Mouse (Mus musculus): ENCODE results near the gene Cfap300. TPM values are rescaled to one million over a fixed set of nuclear protein-coding genes. Genes with fewer than 3 reads are reported as not detected.

Gene Cfap300
- 16.0 and 16.7 TPM in 2 replicates for polyA plus RNA-seq (2015; fragmentation: Nextera tagmentation; extraction: Ambion mirVana)

DNA sequence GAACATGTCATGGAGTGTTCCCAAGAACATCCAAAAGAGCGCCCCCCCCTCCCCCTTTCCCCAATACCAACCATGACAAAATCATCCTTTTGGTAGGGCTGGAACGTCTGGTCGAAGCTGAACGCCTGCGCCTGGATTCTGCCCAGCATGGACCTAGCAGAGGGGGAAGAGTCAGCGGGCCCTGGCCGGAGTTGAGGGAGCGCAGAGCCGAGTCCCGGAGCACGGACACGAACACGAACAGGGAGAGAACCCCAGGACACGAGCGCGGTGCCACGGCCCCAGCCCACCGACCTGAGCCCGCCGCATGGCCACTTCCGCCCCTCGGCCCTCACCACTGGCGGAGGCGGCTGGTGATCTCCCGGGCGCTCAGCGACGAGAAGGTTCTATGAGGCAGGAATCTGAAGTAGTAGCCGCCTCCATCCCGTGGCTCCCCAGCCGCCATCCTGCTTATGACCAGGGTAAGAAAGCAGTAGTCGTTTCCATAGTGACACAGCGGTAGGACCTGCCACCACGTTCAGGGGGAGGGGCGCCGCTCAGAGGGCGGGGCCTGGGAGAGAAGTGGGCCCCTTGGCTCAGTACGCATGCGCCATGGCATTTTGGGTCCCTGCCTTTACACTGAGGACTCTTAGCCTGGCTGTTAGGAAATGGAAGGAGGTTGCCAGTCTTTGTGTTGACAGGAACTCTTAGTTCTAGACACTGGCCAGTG lies at the start of gene Cfap300:
Gene Cfap300, minus strand, starts transcription at position 486 of the 706 bp plus-strand sequence.
- Histone ChIP-seq H3K4me2 (peak within 1 kb of the TSS; percentile 68), H3K4me3 (peak within 1 kb of the TSS; percentile 91), H3K9ac (peak within 1 kb of the TSS; percentile 91), H3K27me3 (no peaks in the 10 kb centered on the region), H3K36me3 (peaks cover 6% of the 10 kb centered on the region; the same call in 1 of the 2 replicates), H3K4me1 (replicated peaks) (peaks cover 16% of the 10 kb centered on the region), H3K9me3 (no peaks in the 10 kb centered on the region), H3K27ac (replicated peaks) (peak within 1 kb of the TSS; percentile 95)
- under 1% methylated on average over 39 of the region's 39 CpGs for WGBS
- ATAC-seq (ENCODE audit: low FRiP score, low read depth) = peak; percentile 99

DNA sequence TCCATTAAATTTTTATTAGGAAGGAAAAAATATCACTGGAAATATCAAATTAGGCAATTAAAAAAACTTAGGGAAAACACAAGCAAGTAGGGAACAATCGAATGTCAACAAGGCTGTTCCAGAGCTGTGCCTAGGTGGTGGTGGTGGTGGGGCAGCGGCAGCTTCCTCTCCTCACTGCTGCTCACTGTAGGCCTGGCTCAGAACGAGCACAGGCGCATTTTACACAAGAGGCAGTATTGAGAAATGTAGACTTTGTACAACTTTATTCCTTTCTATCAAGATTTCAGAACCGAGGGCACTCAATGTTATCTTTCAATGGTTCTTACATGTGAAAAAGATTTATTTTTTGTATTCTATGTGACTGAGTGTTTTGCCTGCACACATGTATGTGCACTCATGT lies 36.3 kb upstream of the Cfap300 start:
- Histone ChIP-seq H3K9ac (no peak overlapping the region), H3K9me3 (no peaks in the 10 kb centered on the region), H3K27me3 (no peaks in the 10 kb centered on the region), H3K4me1 (replicated peaks) (no peaks in the 10 kb centered on the region), H3K4me3 (no peak overlapping the region), H3K36me3 (no peaks in the 10 kb centered on the region; the same call in 1 of the 2 replicates), H3K4me2 (no peak overlapping the region), H3K27ac (replicated peaks) (no peak overlapping the region)
- no peak for ATAC-seq (ENCODE audit: low FRiP score, low read depth)
- 92% methylated on average over 5 of the region's 5 CpGs for WGBS

GRCm38 (mm10) chr9:8074345-8074744 lies 31.7 kb upstream of the Cfap300 start:
- no peak overlapping the region for H3K4me2 ChIP-seq
- no peak overlapping the region for H3K4me3 ChIP-seq
- no peak overlapping the region for H3K27ac ChIP-seq (replicated peaks)
- no peak overlapping the region for H3K9ac ChIP-seq
- H3K36me3 ChIP-seq = no peaks in the 10 kb centered on the region; the same call in 1 of the 2 replicates
- H3K9me3 ChIP-seq = no peaks in the 10 kb centered on the region
- 0 out of 2 replicates have a peak, but pooled peaks have one; percentile 48 for ATAC-seq (ENCODE audit: low FRiP score, low read depth)
- no peaks in the 10 kb centered on the region for H3K27me3 ChIP-seq
- H3K4me1 ChIP-seq (replicated peaks) = no peaks in the 10 kb centered on the region

DNA sequence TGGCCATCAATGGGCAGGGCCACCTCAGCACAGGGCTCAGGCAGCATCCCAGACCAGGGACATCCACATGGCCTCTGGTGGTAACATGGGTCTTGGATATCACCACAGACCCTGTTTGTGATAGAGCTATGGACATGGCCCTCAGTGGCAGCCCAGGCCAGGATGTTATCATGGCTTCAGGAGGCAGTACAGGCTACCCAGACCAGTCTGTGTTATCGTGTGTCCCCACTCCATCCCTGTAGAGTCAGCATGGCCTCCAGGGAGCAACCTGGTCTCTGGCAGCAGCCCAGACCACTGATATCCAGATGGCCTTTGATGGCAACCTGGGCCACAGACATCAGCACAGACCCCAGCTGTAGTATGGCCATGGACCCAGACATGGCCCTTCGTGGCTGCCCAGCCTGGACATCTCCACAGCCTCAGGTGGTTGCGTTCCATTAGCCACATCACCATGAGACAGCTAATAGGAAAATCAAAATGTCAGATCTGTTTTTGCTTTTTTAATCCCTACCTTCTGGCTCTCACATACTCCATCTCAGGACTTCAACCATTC lies 30.7 kb upstream of the Cfap300 start:
- Histone ChIP-seq H3K4me3 (no peak overlapping the region), H3K4me1 (replicated peaks) (no peaks in the 10 kb centered on the region), H3K4me2 (no peak overlapping the region), H3K9ac (no peak overlapping the region), H3K9me3 (no peaks in the 10 kb centered on the region), H3K27me3 (no peaks in the 10 kb centered on the region), H3K36me3 (no peaks in the 10 kb centered on the region), H3K27ac (replicated peaks) (no peak overlapping the region)
- 96% methylated on average over 3 of the region's 3 CpGs for WGBS
- no peak for ATAC-seq (ENCODE audit: low FRiP score, low read depth)

DNA sequence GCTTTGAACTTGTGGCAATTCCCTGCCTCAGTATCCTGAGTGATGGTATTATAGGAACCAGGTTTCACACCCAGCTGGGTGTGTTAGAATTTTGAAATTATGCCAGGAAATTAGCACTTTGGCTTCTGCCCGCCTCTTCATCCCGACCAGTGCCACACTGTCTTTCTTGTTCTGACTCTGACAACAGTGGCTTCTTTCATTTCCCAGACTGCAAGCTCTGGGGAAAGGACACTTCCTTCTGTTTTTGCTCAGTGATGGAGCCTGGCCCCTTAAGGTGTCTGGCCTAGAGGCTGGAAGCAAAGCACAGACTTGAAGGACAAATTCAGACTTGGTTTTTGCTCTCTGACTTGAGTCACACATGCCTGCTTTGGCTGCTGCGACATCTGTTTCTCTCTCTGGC lies 17.0 kb upstream of the Cfap300 start:
- 81% methylated on average over 3 of the region's 3 CpGs for WGBS

GRCm38 (mm10) chr9:8054831-8055230 lies 12.2 kb upstream of the Cfap300 start:
- Histone ChIP-seq H3K4me1 (replicated peaks) (no peaks in the 10 kb centered on the region), H3K27me3 (no peaks in the 10 kb centered on the region), H3K4me2 (no peak overlapping the region), H3K4me3 (no peak overlapping the region), H3K9me3 (no peaks in the 10 kb centered on the region), H3K27ac (replicated peaks) (no peak overlapping the region), H3K9ac (no peak overlapping the region), H3K36me3 (no peaks in the 10 kb centered on the region)
- WGBS = 55% methylated on average over 1 of the region's 1 CpGs
- no peak for ATAC-seq (ENCODE audit: low FRiP score, low read depth)

More for the DNA sequence above, 17.0 kb upstream of the Cfap300 start:
- no peak for ATAC-seq (ENCODE audit: low FRiP score, low read depth)
- H3K27ac ChIP-seq (replicated peaks) = no peak overlapping the region
- no peaks in the 10 kb centered on the region for H3K27me3 ChIP-seq
- H3K4me1 ChIP-seq (replicated peaks) = no peaks in the 10 kb centered on the region
- no peaks in the 10 kb centered on the region for H3K36me3 ChIP-seq
- no peaks in the 10 kb centered on the region for H3K9me3 ChIP-seq
- H3K4me2 ChIP-seq = no peak overlapping the region
- no peak overlapping the region for H3K9ac ChIP-seq
- H3K4me3 ChIP-seq = no peak overlapping the region

DNA sequence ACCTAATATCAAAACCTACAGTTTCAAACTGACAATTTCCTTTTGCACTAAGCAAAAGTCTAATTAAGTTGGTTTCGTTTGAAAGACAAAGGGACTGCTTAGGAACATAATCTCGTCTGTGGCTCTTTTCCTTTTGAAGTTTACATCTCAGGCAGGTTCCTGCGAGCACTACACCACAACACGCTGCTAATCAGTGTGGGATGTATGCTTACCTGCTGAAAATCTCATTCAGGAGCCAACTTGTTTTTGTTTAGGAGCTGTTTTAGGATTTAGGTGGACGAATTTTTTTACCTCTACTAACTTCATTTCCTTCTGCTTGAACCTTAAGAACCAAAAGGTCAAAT lies 393 bp upstream of the Cfap300 start:
- no peak overlapping the region for H3K9ac ChIP-seq
- H3K4me3 ChIP-seq = peak overlapping the region; percentile 91
- 17% methylated on average over 5 of the region's 5 CpGs for WGBS
- peak; percentile 65 for ATAC-seq (ENCODE audit: low FRiP score, low read depth)
- peak overlapping the region; percentile 68 for H3K4me2 ChIP-seq
- peaks cover 6% of the 10 kb centered on the region; the same call in 1 of the 2 replicates for H3K36me3 ChIP-seq
- H3K4me1 ChIP-seq (replicated peaks) = peaks cover 16% of the 10 kb centered on the region
- H3K9me3 ChIP-seq = no peaks in the 10 kb centered on the region
- H3K27ac ChIP-seq (replicated peaks) = peak overlapping the region; percentile 95
- H3K27me3 ChIP-seq = no peaks in the 10 kb centered on the region

- ATAC-seq (ENCODE audit: low FRiP score, low read depth) = no peak
Observed at GRCm38 (mm10) chr9:8035546-8035945, 7.1 kb downstream of the Cfap300 start.

DNA sequence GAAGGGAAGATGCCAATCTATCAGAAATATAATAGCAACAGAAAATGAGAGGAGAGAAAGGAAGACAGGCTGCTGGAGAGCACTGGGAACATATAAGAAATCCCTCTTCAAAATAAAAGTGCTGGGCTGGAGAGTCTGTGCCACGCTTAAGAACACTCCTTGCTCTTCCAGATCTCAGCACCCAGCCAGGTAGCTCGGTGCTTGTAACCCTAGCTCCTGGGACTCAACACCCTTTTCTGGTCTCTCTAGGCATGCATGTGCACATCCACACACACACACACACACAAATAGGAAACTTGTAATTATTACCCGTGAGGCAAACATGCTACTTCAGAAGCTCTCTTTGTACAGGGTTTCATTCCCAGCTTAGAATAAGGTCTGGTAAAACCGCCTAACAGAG lies 7.5 kb downstream of the Cfap300 start:
- no peaks in the 10 kb centered on the region for H3K27me3 ChIP-seq
- H3K36me3 ChIP-seq = peaks cover under 1% of the 10 kb centered on the region; the same call in 1 of the 2 replicates
- no peak for ATAC-seq (ENCODE audit: low FRiP score, low read depth)
- no peaks in the 10 kb centered on the region for H3K9me3 ChIP-seq
- WGBS = 66% methylated on average over 4 of the region's 4 CpGs
- no peak overlapping the region for H3K4me3 ChIP-seq
- no peak overlapping the region for H3K27ac ChIP-seq (replicated peaks)
- no peak overlapping the region for H3K4me2 ChIP-seq
- H3K4me1 ChIP-seq (replicated peaks) = no peaks in the 10 kb centered on the region
- no peak overlapping the region for H3K9ac ChIP-seq

More at GRCm38 (mm10) chr9:8035546-8035945, 7.1 kb downstream of the Cfap300 start:
- Histone ChIP-seq H3K4me3 (no peak overlapping the region), H3K27ac (replicated peaks) (no peak overlapping the region), H3K27me3 (no peaks in the 10 kb centered on the region), H3K36me3 (peaks cover 5% of the 10 kb centered on the region; the same call in 1 of the 2 replicates), H3K9me3 (no peaks in the 10 kb centered on the region), H3K4me2 (no peak overlapping the region), H3K9ac (no peak overlapping the region), H3K4me1 (replicated peaks) (no peaks in the 10 kb centered on the region)
- 43% methylated on average over 7 of the region's 7 CpGs for WGBS

DNA sequence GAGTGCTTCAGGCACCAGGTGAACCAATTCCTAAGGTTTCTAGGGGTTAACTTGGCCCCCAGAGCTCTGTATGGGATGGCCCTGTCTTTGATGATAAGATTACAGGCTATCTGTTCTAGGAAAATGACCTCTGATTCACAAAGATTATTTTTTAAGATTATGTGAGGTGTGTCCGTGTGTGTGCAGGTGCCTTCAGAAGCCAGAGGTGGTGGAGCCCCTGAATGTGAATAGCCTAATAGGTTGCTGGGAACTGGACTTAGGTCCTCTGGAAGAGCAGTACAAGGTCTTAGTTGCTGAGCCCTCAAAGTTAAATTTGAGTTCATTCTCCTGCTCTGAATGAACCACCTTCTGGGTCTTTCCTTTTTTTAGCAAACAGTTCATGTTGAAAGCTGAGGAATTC lies 8.5 kb downstream of the Cfap300 start:
- H3K4me3 ChIP-seq = no peak overlapping the region
- H3K27ac ChIP-seq (replicated peaks) = no peak overlapping the region
- no peaks in the 10 kb centered on the region for H3K9me3 ChIP-seq
- H3K36me3 ChIP-seq = no peaks in the 10 kb centered on the region; the same call in 1 of the 2 replicates
- H3K4me2 ChIP-seq = no peak overlapping the region
- no peaks in the 10 kb centered on the region for H3K4me1 ChIP-seq (replicated peaks)
- H3K9ac ChIP-seq = no peak overlapping the region
- ATAC-seq (ENCODE audit: low FRiP score, low read depth) = no peak
- WGBS = 100% methylated on average over 1 of the region's 1 CpGs
- no peaks in the 10 kb centered on the region for H3K27me3 ChIP-seq

- WGBS = 68% methylated on average over 5 of the region's 5 CpGs
- Histone ChIP-seq H3K4me2 (no peak overlapping the region), H3K4me1 (replicated peaks) (no peaks in the 10 kb centered on the region), H3K9me3 (no peaks in the 10 kb centered on the region), H3K4me3 (no peak overlapping the region), H3K27ac (replicated peaks) (no peak overlapping the region), H3K36me3 (no peaks in the 10 kb centered on the region; the same call in 1 of the 2 replicates), H3K9ac (no peak overlapping the region), H3K27me3 (no peaks in the 10 kb centered on the region)
- 0 out of 2 replicates have a peak, but pooled peaks have one; percentile 11 for ATAC-seq (ENCODE audit: low FRiP score, low read depth)
Observed at GRCm38 (mm10) chr9:8032847-8033246, 9.8 kb downstream of the Cfap300 start.

DNA sequence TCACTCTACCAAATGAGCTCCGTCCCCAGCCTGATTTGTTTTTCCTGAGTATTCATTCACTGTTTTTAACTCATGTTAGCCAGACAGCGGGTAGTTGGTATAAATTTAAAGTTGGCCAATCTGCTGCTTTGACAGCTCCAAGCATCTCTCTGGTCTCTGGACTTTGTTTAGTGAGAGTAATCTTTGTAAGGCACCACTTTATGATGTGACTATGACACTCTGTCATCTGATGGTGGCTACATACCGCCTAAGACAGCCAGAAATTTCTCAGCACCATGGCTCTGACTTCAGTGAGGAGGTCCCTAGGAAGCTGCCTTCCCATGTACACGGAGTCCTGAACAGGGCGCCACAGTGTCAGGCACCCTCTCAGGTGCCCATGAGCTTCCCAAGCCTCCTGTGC lies 24.0 kb downstream of the Cfap300 start:
- Histone ChIP-seq H3K36me3 (no peaks in the 10 kb centered on the region), H3K9me3 (no peaks in the 10 kb centered on the region)
- no peak for ATAC-seq (ENCODE audit: low FRiP score, low read depth)

More for the DNA sequence above, 24.0 kb downstream of the Cfap300 start:
- Histone ChIP-seq H3K4me3 (no peak overlapping the region), H3K9ac (no peak overlapping the region), H3K27me3 (no peaks in the 10 kb centered on the region), H3K27ac (replicated peaks) (no peak overlapping the region), H3K4me2 (no peak overlapping the region), H3K4me1 (replicated peaks) (no peaks in the 10 kb centered on the region)
- 90% methylated on average over 5 of the region's 5 CpGs for WGBS

Data from hindbrain, embryonic 15.5 days (tissue).